Comparison of ENCODE assay signal across 8 mouse cellular contexts in the genomic region with DNA sequence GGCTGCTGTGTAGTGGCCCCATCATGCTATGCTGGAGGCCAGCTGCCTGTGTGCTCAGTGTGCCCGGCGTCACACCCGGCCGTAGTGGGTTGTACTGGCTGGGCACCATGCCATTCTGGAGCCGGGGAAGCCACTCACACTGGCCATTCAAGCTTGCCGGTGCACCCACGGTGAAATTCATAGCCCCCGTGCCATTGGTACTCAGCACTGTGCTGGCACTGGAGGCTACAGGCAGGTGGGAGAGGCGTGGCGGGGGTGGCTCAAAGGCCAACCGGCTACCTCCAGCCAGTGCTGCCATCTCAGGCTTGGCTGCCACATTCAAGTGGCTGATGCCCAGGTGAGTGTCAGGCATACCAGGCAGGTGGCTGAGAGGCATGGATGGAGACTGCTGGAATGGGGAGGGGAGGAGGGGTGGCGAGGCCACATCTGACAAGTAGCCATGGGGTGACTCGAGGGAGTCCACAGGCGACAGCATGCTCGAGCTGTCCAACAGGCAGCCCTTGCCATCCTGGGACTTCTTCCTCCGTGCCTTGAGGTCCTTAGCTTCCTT. TPM values are rescaled to one million over a fixed set of nuclear protein-coding genes. Genes with fewer than 3 reads are reported as not detected.
DNase-seq lines count a peak whose midpoint lies in the region; ATAC-seq lines count a peak whose summit lies in the region.
"Had no signal": no experiment of that assay in that cellular context is flagged by ENCODE, and none has a peak within 500 bp of the region (broad histone marks: within the 10 kb centered on the region; RNA-seq: fewer than 3 reads in every experiment).

No protein-coding gene starts in this region.

- peak; percentile 7; the same call in 1 of the 2 replicates for ATAC-seq in midbrain, embryonic 11.5 days (ENCODE audit: low FRiP score)
- ATAC-seq in hindbrain, embryonic 14.5 days (ENCODE audit: low FRiP score), result peak; percentile 48; the same call in 1 of the 2 replicates
- no peak for ATAC-seq in limb, embryonic 13.5 days (ENCODE audit: low FRiP score, low read depth)

- no peak overlapping the region for H3K9ac ChIP-seq in midbrain, embryonic 11.5 days (ENCODE audit: low read length)
- no peak overlapping the region for H3K9ac ChIP-seq in hindbrain, embryonic 14.5 days
- H3K9ac ChIP-seq in limb, embryonic 13.5 days, result no peak overlapping the region
- H3K9ac ChIP-seq: heart, embryonic 15.5 days had no signal

- WGBS in midbrain, embryonic 11.5 days, result 94% methylated on average over 16 of the region's 16 CpGs
- WGBS in midbrain, embryonic 10.5 days, result 91% methylated on average over 16 of the region's 16 CpGs
- 87% methylated on average over 15 of the region's 16 CpGs for WGBS in hindbrain, embryonic 14.5 days
- 90% methylated on average over 16 of the region's 16 CpGs for WGBS in limb, embryonic 13.5 days

- intact Hi-C loops in heart, postnatal 25 days (cut with DNase I), result no loop called here

- H3K27ac ChIP-seq in midbrain, embryonic 11.5 days (ENCODE audit: low read depth, low read length), result no peak overlapping the region
- no peak overlapping the region for H3K27ac ChIP-seq in midbrain, embryonic 10.5 days (replicated peaks)
- no peak overlapping the region; the same call in 1 of the 2 replicates for H3K27ac ChIP-seq in hindbrain, embryonic 14.5 days
- H3K27ac ChIP-seq in limb, embryonic 13.5 days, result peak overlapping the region; percentile 6; the same call in 1 of the 2 replicates
- H3K27ac ChIP-seq: heart, embryonic 15.5 days had no signal

- no peaks in the 10 kb centered on the region for H3K9me3 ChIP-seq in midbrain, embryonic 11.5 days (ENCODE audit: control insufficient read depth, low read length)
- no peaks in the 10 kb centered on the region for H3K9me3 ChIP-seq in midbrain, embryonic 10.5 days (replicated peaks)
- no peaks in the 10 kb centered on the region for H3K9me3 ChIP-seq in hindbrain, embryonic 14.5 days (ENCODE audit: control insufficient read depth, low read length)
- H3K9me3 ChIP-seq in limb, embryonic 13.5 days, result no peaks in the 10 kb centered on the region
- H3K9me3 ChIP-seq: heart, embryonic 15.5 days had no signal

- H3K4me3 ChIP-seq in midbrain, embryonic 11.5 days (ENCODE audit: low read depth, low read length), result no peak overlapping the region
- H3K4me3 ChIP-seq in midbrain, embryonic 10.5 days, result no peak overlapping the region
- no peak overlapping the region for H3K4me3 ChIP-seq in hindbrain, embryonic 14.5 days (replicated peaks; ENCODE audit: low read length)
- H3K4me3 ChIP-seq in limb, embryonic 13.5 days, result no peak overlapping the region
- H3K4me3 ChIP-seq: heart, embryonic 15.5 days had no signal

- peaks cover 41% of the 10 kb centered on the region for H3K36me3 ChIP-seq in midbrain, embryonic 11.5 days (ENCODE audit: control insufficient read depth, insufficient read depth, low read length)
- H3K36me3 ChIP-seq in midbrain, embryonic 10.5 days, result peaks cover 79% of the 10 kb centered on the region
- H3K36me3 ChIP-seq in hindbrain, embryonic 14.5 days (replicated peaks; ENCODE audit: control insufficient read depth, insufficient read depth), result peaks cover 68% of the 10 kb centered on the region
- peaks cover 61% of the 10 kb centered on the region for H3K36me3 ChIP-seq in limb, embryonic 13.5 days

- H3K4me1 ChIP-seq in midbrain, embryonic 11.5 days (ENCODE audit: control insufficient read depth, insufficient read depth, low read length), result no peaks in the 10 kb centered on the region
- H3K4me1 ChIP-seq in midbrain, embryonic 10.5 days, result peaks cover 25% of the 10 kb centered on the region
- H3K4me1 ChIP-seq in hindbrain, embryonic 14.5 days (replicated peaks; ENCODE audit: control insufficient read depth, insufficient read depth, low read length), result no peaks in the 10 kb centered on the region
- H3K4me1 ChIP-seq in limb, embryonic 13.5 days, result peaks cover 20% of the 10 kb centered on the region

- no peak for DNase-seq in midbrain, embryonic 11.5 days (ENCODE audit: low spot score, missing footprints)
- DNase-seq in midbrain, embryonic 10.5 days (ENCODE audit: low spot score), result no peak
- no peak for DNase-seq in hindbrain, embryonic 14.5 days (ENCODE audit: low spot score)
- no peak for DNase-seq in frontal cortex, postnatal 36 days (ENCODE audit: low spot score in 2 of 2)
- DNase-seq in B cell, adult 2 months, result no peak
- no peak for DNase-seq in heart, postnatal 25 days (ENCODE audit: low spot score)

- no peak overlapping the region for H3K4me2 ChIP-seq in midbrain, embryonic 11.5 days
- no peak overlapping the region for H3K4me2 ChIP-seq in hindbrain, embryonic 14.5 days (replicated peaks)
- H3K4me2 ChIP-seq in limb, embryonic 13.5 days (replicated peaks), result no peak overlapping the region
- H3K4me2 ChIP-seq: heart, embryonic 15.5 days had no signal

- H3K27me3 ChIP-seq in midbrain, embryonic 11.5 days (ENCODE audit: control insufficient read depth, insufficient read depth, low read length), result no peaks in the 10 kb centered on the region
- H3K27me3 ChIP-seq in midbrain, embryonic 10.5 days (ENCODE audit: low read depth, poor library complexity, severe bottlenecking), result no peaks in the 10 kb centered on the region
- no peaks in the 10 kb centered on the region for H3K27me3 ChIP-seq in hindbrain, embryonic 14.5 days (ENCODE audit: control insufficient read depth, insufficient read depth, low read length)
- H3K27me3 ChIP-seq in limb, embryonic 13.5 days, result no peaks in the 10 kb centered on the region
- H3K27me3 ChIP-seq: heart, embryonic 15.5 days had no signal

RNA-seq across cellular contexts. Expression of gene Sec16a, which starts 15.2 kb away (rescaled TPM):
- 28.2 and 29.8 TPM in 2 replicates for polyA plus RNA-seq in midbrain, embryonic 11.5 days (2014; fragmentation: Nextera tagmentation; extraction: Ambion mirVana)
- 21.4 and 28.7 TPM in 2 replicates for polyA plus RNA-seq in midbrain, embryonic 10.5 days (2016; fragmentation: Nextera tagmentation; extraction: Ambion mirVana)
- 29.1 and 30.0 TPM in 2 replicates for polyA plus RNA-seq in hindbrain, embryonic 14.5 days (2014; fragmentation: Nextera tagmentation; extraction: Ambion mirVana)
- 24.9 and 28.1 TPM in 2 replicates for polyA plus RNA-seq in limb, embryonic 13.5 days (2015; fragmentation: Nextera tagmentation; extraction: Ambion mirVana)
- total RNA-seq in heart, postnatal 25 days (2021), result 10 to 100 TPM; 34.9 to 38.8 TPM

RNA-seq across cellular contexts. Expression of gene Inpp5e, which starts 51.2 kb away (rescaled TPM):
- polyA plus RNA-seq in midbrain, embryonic 11.5 days (2014; fragmentation: Nextera tagmentation; extraction: Ambion mirVana), result 21.5 and 23.3 TPM in 2 replicates
- 23.4 and 31.3 TPM in 2 replicates for polyA plus RNA-seq in midbrain, embryonic 10.5 days (2016; fragmentation: Nextera tagmentation; extraction: Ambion mirVana)
- polyA plus RNA-seq in hindbrain, embryonic 14.5 days (2014; fragmentation: Nextera tagmentation; extraction: Ambion mirVana), result 22.1 and 23.0 TPM in 2 replicates
- polyA plus RNA-seq in limb, embryonic 13.5 days (2015; fragmentation: Nextera tagmentation; extraction: Ambion mirVana), result 25.7 and 26.7 TPM in 2 replicates
- total RNA-seq in heart, postnatal 25 days (2021), result 10 to 100 TPM; 15.2 to 16.9 TPM

RNA-seq across cellular contexts. Expression of gene Notch1, which starts 56.3 kb away (rescaled TPM):
- 40.8 and 47.5 TPM in 2 replicates for polyA plus RNA-seq in midbrain, embryonic 11.5 days (2014; fragmentation: Nextera tagmentation; extraction: Ambion mirVana)
- 30.1 and 38.3 TPM in 2 replicates for polyA plus RNA-seq in midbrain, embryonic 10.5 days (2016; fragmentation: Nextera tagmentation; extraction: Ambion mirVana)
- 23.3 and 25.6 TPM in 2 replicates for polyA plus RNA-seq in hindbrain, embryonic 14.5 days (2014; fragmentation: Nextera tagmentation; extraction: Ambion mirVana)
- 13.7 and 15.5 TPM in 2 replicates for polyA plus RNA-seq in limb, embryonic 13.5 days (2015; fragmentation: Nextera tagmentation; extraction: Ambion mirVana)
- total RNA-seq in heart, postnatal 25 days (2021), result 10 to 100 TPM; 27.5 to 32.3 TPM
